Mouse (Mus musculus): Measurements from ENCODE around the gene E2f7. TPM values are rescaled to one million over a fixed set of nuclear protein-coding genes. Genes with fewer than 3 reads are reported as not detected.
"Not testable (repeated sequence)": the region's sequence is repeated elsewhere in the genome, so short reads cannot be mapped to it uniquely, and the experiment has no call there.

Gene E2f7
- polyA plus RNA-seq, 1 experiment from 2014 or later, result 7.1 TPM

DNA sequence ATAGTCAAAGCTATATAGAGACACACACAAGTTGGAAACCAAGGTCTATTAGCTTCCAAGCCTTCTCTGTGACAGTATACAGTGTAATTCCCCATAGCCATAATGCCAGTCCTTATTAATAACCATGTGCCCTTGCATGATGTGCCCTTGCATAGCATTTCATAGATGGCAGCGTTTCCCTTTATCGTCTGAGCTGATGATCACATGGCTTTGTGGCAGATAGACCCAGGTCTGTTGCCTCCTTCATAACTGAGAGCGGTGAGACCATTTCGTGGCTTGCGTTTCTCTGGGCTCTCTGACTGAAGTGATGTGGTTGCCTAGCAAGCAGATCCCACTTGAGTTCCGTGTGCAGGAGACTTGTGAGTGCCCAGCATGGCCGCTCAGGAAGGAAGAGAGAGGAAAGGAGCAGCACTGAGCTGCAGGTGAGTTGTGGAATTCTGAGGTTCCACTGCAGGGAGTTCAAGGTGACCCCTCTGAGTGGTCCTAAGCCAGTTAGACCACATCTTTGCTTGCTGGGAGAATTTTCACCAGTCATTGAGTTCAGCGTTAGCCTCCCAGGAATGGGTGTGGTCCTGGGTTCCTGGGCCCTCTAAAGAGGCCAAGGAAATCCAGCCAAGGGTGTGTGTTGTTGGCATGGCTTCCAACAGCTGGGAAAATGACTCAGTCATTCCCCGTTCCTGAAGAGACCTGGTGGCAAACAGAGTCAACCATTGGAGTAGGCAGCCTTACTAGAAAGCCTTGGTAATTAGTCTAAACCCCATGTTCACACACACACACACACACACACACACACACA lies 4.5 kb downstream of the E2f7 start:
- no peaks in the 10 kb centered on the region for H3K27me3 ChIP-seq (ENCODE audit: insufficient read depth, low read length)
- no peak for ATAC-seq
- no peak for DNase-seq
- peaks cover 42% of the 10 kb centered on the region for H3K36me3 ChIP-seq (replicated peaks; ENCODE audit: insufficient read depth, low read length)
- no peak overlapping the region for H3K9ac ChIP-seq (replicated peaks)
- H3K4me2 ChIP-seq (ENCODE audit: low read depth, low read length), result no peak overlapping the region
- 93% methylated on average over 9 of the region's 9 CpGs for WGBS (ENCODE audit: insufficient replicate concordance)
- H3K27ac ChIP-seq (ENCODE audit: low read depth), result no peak overlapping the region
- H3K9me3 ChIP-seq (ENCODE audit: low read length), result no peaks in the 10 kb centered on the region
- peaks cover 7% of the 10 kb centered on the region; the same call in 1 of the 2 replicates for H3K4me1 ChIP-seq (ENCODE audit: insufficient read depth)
- H3K4me3 ChIP-seq (ENCODE audit: low read depth, low read length), result no peak overlapping the region
- no peak for TF ChIP-seq EP300 (IDR thresholded peaks at IDR 0.05; ENCODE audit: low read depth)
- TF ChIP-seq CTCF (IDR thresholded peaks at IDR 0.05; ENCODE audit: low read depth), result no peak

DNA sequence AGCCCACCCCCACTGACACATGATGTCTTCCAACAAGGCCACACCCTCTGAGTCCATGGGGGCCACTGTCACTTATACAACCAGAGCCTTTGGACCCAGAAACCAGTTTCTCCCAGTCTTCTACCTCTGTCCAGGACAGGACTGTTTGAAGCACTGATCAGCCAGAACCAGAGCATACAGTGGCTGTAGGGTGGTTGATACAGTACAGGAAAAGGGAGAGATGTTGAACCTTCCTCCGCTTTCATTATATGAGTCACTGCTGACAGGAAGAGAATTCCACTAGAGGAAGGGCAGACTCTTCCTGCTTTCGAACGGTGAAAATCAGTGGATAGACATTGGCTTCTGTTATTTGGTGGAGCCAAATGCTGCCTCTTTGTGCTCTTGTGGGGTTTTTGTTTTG lies 7.6 kb downstream of the E2f7 start:
- Histone ChIP-seq H3K27ac (ENCODE audit: low read depth) (0 out of 2 replicates have a peak overlapping the region, but pooled peaks have one; percentile 24), H3K4me2 (ENCODE audit: low read depth, low read length) (no peak overlapping the region), H3K9me3 (ENCODE audit: low read length) (no peaks in the 10 kb centered on the region), H3K36me3 (replicated peaks; ENCODE audit: insufficient read depth, low read length) (peaks cover 61% of the 10 kb centered on the region), H3K27me3 (ENCODE audit: insufficient read depth, low read length) (no peaks in the 10 kb centered on the region), H3K4me1 (ENCODE audit: insufficient read depth) (no peaks in the 10 kb centered on the region), H3K4me3 (ENCODE audit: low read depth, low read length) (no peak overlapping the region), H3K9ac (replicated peaks) (no peak overlapping the region)
- TF ChIP-seq CTCF (IDR thresholded peaks at IDR 0.05; ENCODE audit: low read depth), result no peak
- TF ChIP-seq EP300 (IDR thresholded peaks at IDR 0.05; ENCODE audit: low read depth), result no peak
- DNase-seq, result no peak
- 71% methylated on average over 3 of the region's 3 CpGs for WGBS (ENCODE audit: insufficient replicate concordance)
- peak; percentile 27; the same call in 1 of the 2 replicates for ATAC-seq

DNA sequence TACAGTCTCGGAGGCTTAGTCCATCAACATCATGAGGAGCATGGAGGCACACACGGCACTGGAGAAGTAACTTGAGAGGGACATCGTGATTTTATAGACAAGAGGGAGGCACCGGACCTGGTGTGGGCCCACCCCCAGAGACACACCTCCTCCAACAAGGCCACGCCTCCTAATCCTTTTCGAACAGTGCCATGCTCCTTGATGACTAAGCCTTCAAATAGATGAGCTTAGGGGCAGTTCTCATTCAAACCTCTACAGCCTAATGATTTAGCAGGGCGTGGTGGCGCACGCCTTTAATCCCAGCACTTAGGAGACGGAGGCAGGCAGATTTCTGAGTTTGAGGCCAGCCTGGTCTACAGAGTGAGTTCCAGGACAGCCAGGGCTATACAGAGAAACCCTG lies 10.3 kb downstream of the E2f7 start:
- Histone ChIP-seq H3K4me3 (ENCODE audit: low read depth, low read length) (no peak overlapping the region), H3K4me1 (ENCODE audit: insufficient read depth) (no peaks in the 10 kb centered on the region), H3K4me2 (ENCODE audit: low read depth, low read length) (no peak overlapping the region), H3K27ac (ENCODE audit: low read depth) (no peak overlapping the region), H3K27me3 (ENCODE audit: insufficient read depth, low read length) (no peaks in the 10 kb centered on the region), H3K9ac (replicated peaks) (no peak overlapping the region), H3K36me3 (replicated peaks; ENCODE audit: insufficient read depth, low read length) (peaks cover 49% of the 10 kb centered on the region), H3K9me3 (ENCODE audit: low read length) (no peaks in the 10 kb centered on the region)
- 92% methylated on average over 10 of the region's 10 CpGs for WGBS (ENCODE audit: insufficient replicate concordance)
- ATAC-seq (no peak), DNase-seq (no peak)
- TF ChIP-seq EP300 (IDR thresholded peaks at IDR 0.05; ENCODE audit: low read depth) (no peak), CTCF (IDR thresholded peaks at IDR 0.05; ENCODE audit: low read depth) (no peak)

DNA sequence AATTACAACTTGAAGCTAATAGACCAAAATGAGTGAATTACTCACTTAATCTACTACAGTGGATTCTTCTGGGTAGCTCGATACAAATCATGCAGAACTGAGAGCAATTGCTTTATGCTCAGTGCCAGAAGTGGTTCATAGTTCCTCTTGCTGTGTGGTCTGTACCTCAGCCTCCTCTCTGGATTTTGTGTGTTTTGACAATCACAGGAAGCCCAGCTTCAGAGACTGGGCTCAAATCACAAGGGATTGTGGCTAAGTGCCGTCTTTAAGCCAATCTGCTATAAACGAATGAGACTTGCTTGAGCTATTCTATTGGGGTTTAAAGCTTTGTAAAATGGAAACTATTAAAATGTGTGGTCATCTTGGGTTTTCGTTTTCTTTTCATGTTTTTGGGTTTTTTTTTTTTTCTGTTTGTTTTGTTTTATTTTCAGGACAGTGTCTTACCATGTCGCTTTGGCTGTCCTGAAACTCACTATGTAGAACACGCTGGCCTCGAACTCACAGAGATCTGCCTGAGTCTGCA lies 11.1 kb downstream of the E2f7 start:
- Histone ChIP-seq H3K4me1 (ENCODE audit: insufficient read depth) (no peaks in the 10 kb centered on the region), H3K4me2 (ENCODE audit: low read depth, low read length) (no peak overlapping the region), H3K27ac (ENCODE audit: low read depth) (no peak overlapping the region), H3K27me3 (ENCODE audit: insufficient read depth, low read length) (no peaks in the 10 kb centered on the region), H3K4me3 (ENCODE audit: low read depth, low read length) (no peak overlapping the region), H3K9me3 (ENCODE audit: low read length) (no peaks in the 10 kb centered on the region), H3K36me3 (replicated peaks; ENCODE audit: insufficient read depth, low read length) (peaks cover 46% of the 10 kb centered on the region), H3K9ac (replicated peaks) (no peak overlapping the region)
- TF ChIP-seq EP300 (IDR thresholded peaks at IDR 0.05; ENCODE audit: low read depth) (no peak), CTCF (IDR thresholded peaks at IDR 0.05; ENCODE audit: low read depth) (no peak)
- no peak for ATAC-seq
- DNase-seq, result no peak
- WGBS (ENCODE audit: insufficient replicate concordance), result 88% methylated on average over 7 of the region's 7 CpGs

DNA sequence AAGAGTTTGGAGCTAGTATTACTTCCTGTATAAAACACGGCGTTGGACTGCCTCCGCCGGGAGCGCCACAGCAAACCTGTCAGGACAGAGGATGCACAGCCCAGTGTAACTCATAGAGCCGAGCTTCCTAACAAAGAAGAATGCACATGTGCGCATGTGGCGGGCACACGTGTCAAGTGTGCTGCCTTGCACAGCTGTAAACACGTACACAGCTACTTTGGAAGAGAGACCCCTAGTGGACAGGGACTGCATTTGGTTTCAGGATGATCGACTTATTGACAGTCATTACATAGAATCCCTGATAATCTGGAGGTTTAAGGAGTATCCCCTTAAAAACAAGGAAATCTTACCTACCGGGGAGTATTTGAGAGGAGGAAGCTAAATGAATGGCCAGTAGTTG lies 15.3 kb downstream of the E2f7 start:
- peak; percentile 53 for ATAC-seq

DNA sequence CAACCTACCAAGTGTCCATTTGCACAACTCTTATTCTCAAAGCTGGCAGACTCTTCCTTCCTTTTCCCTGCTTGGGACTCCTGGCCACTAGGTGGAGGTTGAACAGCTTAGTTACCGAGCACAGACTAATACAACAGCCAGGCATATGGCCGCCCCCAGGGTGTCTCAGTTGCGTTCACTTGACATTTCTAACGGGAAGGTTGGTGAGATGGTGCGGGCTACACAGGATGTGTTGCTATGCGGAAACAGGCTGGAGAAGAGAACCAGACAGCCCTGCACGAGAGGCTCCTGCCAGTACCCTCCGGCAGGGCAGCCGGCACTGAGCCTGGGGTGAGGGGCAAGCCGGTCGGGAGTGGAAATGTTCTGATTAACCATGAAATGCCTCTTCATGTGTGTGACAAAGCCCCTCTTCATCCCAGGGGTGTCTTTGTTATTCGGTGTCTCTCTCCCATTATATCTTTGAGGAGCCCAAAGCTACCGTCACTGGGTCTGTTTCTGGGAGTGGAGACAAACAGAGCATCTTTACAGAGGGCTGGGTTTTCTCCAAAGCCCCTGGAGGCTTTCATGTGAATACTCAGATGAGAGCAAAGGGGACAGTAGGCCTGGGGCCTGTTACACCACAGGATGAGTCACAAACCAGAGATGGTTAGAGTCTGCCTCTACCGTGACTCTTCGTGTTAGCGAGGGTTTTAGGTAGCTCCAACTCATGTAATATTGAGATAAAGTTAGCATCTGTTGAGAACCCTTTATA lies 17.1 kb downstream of the E2f7 start:
- ATAC-seq (no peak), DNase-seq (no peak)
- no peaks in the 10 kb centered on the region for H3K4me1 ChIP-seq (ENCODE audit: insufficient read depth)
- no peak for TF ChIP-seq CTCF (IDR thresholded peaks at IDR 0.05; ENCODE audit: low read depth)
- no peak for TF ChIP-seq EP300 (IDR thresholded peaks at IDR 0.05; ENCODE audit: low read depth)
- H3K9ac ChIP-seq (replicated peaks), result no peak overlapping the region
- no peaks in the 10 kb centered on the region for H3K27me3 ChIP-seq (ENCODE audit: insufficient read depth, low read length)
- no peak overlapping the region for H3K4me3 ChIP-seq (ENCODE audit: low read depth, low read length)
- H3K36me3 ChIP-seq (replicated peaks; ENCODE audit: insufficient read depth, low read length), result peaks cover 52% of the 10 kb centered on the region
- WGBS (ENCODE audit: insufficient replicate concordance), result 97% methylated on average over 16 of the region's 16 CpGs
- H3K4me2 ChIP-seq (ENCODE audit: low read depth, low read length), result no peak overlapping the region
- H3K9me3 ChIP-seq (ENCODE audit: low read length), result no peaks in the 10 kb centered on the region
- H3K27ac ChIP-seq (ENCODE audit: low read depth), result no peak overlapping the region

More for the DNA sequence above, 15.3 kb downstream of the E2f7 start:
- peak; percentile 74 for TF ChIP-seq CTCF (IDR thresholded peaks at IDR 0.05; ENCODE audit: low read depth)
- 68% methylated on average over 7 of the region's 12 CpGs for WGBS (ENCODE audit: insufficient replicate concordance)
- H3K9me3 ChIP-seq (ENCODE audit: low read length); H3K4me1 ChIP-seq (ENCODE audit: insufficient read depth); H3K4me3 ChIP-seq (ENCODE audit: low read depth, low read length); H3K9ac ChIP-seq (replicated peaks); H3K27ac ChIP-seq (ENCODE audit: low read depth); DNase-seq; H3K4me2 ChIP-seq (ENCODE audit: low read depth, low read length); H3K27me3 ChIP-seq (ENCODE audit: insufficient read depth, low read length): not testable (repeated sequence)
- peaks cover 45% of the 10 kb centered on the region for H3K36me3 ChIP-seq (replicated peaks; ENCODE audit: insufficient read depth, low read length)
